Mouse (Mus musculus): ENCODE data around the gene Tef. TPM values are rescaled to one million over a fixed set of nuclear protein-coding genes. Genes with fewer than 3 reads are reported as not detected.

Gene Tef
- total RNA-seq, 2 experiments from 2014 or later, result 167 to 181 TPM

DNA sequence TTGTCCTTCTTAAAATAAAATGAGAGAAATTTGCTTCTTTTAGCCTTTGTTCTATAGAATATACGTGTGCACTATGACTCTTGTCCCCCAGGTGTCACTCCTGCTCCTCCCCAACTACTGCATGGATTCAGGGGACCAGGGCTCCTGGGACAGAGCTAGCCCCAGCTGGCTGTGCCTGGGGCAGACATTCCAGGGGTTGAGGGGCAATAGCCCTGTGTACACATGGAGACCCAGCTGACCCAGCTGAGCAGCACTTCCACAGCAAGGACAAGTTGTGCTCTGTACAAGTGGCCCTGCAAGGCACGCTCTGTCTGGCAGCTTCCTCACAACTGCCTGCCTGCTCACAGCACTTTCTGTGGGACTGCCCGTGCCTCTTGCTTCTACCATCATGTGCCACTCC is 6.0 kb upstream of the Tef start:
- intact Hi-C loops (cut with DNase I), result no loop called here
- no peak for DNase-seq

GRCm38 (mm10) chr15:81797861-81798260 is 4.4 kb upstream of the Tef start:
- no peak for DNase-seq
- intact Hi-C loops (cut with DNase I), result no loop called here

DNA sequence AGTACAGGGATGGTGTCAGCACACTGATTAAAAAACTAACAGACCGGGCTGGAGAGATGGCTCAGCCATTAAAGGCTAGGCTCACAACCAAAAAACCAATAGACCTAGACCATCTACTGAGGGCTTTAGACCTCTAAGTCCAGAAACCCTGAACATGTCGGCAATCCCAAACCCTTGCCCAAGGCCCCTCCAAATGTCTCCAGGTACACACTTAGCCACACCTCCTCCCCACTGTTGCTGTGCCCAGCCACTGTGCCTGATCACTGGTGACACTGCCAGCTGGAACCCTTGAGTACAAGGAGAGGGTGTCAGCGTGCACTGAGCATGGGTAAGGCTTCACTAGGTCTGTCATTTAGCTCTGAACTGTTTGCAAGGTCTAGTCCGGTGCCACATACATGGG is 3.8 kb upstream of the Tef start:
- intact Hi-C loops (cut with DNase I), result no loop called here
- no peak for DNase-seq

- no peak for DNase-seq
- intact Hi-C loops (cut with DNase I), result no loop called here
These were observed 1.8 kb upstream of the Tef start for GRCm38 (mm10) chr15:81800391-81800790.

DNA sequence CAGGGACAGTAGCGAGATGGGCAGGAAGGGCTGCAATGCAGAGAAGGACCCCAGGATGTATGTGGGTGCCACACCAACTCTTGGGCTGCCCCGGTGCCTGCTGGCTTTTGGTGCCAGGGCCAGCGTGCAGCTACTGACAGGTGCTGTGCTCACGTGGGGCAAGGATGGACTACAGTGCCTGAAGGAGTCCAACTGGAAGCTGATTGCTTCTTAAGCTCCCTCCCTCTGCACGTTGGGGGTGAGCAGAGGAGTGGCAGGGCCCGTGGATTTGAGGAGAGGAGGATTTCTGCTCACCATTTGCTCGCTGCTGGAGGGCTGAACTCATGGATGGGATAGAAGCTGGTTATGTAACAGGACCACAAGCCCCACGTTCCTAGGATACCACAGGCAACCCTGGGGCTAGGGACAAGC is 725 bp downstream of the Tef start:
- intact Hi-C loops (cut with DNase I), result no loop called here
- peak in 1 of 2 experiments; percentile 47 for DNase-seq

- DNase-seq, result no peak
- intact Hi-C loops (cut with DNase I), result no loop called here
These were observed 1.3 kb downstream of the Tef start for GRCm38 (mm10) chr15:81803425-81803951.

- DNase-seq, result no peak
- intact Hi-C loops (cut with DNase I), result no loop called here
These were observed 2.0 kb downstream of the Tef start for GRCm38 (mm10) chr15:81804172-81804571.

GRCm38 (mm10) chr15:81804883-81805282 is 2.7 kb downstream of the Tef start:
- intact Hi-C loops (cut with DNase I), result no loop called here
- no peak for DNase-seq

DNA sequence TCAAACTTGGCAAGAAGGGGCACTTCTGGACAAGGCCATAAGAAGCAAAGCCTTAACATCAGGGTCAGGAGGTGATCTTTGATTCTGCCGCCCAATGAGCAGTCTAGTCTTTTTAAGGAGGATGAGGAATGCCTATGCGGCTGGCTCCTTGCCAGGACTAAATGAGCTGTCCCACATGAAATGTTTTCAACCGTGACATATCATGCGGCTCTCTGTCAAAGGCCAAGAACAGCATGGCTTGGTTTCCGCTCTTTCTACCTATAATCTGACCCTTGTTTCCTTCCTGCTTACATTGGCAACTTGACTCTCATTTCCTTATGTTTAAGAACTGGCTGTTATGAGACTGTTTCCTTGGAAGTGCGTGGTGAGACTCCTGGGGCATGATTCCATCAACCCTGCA is 3.4 kb downstream of the Tef start:
- intact Hi-C loops (cut with DNase I), result no loop called here
- no peak for DNase-seq

GRCm38 (mm10) chr15:81806621-81807404 is 4.6 kb downstream of the Tef start:
- no peak for DNase-seq
- intact Hi-C loops (cut with DNase I), result no loop called here

GRCm38 (mm10) chr15:81808799-81809198 is 6.6 kb downstream of the Tef start:
- intact Hi-C loops (cut with DNase I), result no loop called here
- DNase-seq, result no peak

DNA sequence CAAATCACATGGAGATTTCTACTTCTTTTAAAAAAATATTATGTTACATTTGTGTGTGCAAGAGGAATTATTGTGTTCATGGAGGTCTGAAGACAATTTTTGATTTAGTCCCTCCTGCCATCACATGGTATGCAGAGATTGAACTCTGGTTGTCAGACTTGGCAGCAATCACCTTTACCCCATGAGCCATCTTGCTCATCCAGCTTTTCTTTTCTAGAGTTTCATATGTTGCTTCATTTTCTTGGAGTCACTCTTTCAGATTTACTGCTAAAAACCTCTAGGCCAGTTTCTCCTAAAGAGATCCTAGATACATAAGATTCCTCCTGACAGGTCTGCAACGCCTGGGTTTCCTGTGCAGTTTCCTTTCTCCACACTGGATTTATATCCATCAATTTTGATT is 7.3 kb downstream of the Tef start:
- intact Hi-C loops (cut with DNase I), result no loop called here
- DNase-seq, result no peak

GRCm38 (mm10) chr15:81810150-81810549 is 7.9 kb downstream of the Tef start:
- DNase-seq, result peak; percentile 94 to 97
- intact Hi-C loops (cut with DNase I), result no loop called here

GRCm38 (mm10) chr15:81810671-81811598 is 8.7 kb downstream of the Tef start:
- DNase-seq, result peak; percentile 97
- intact Hi-C loops (cut with DNase I), result no loop called here

GRCm38 (mm10) chr15:81811599-81811996 is 9.4 kb downstream of the Tef start:
- intact Hi-C loops (cut with DNase I), result no loop called here
- DNase-seq, result no peak

GRCm38 (mm10) chr15:81812287-81812686 is 10.1 kb downstream of the Tef start:
- DNase-seq, result no peak
- intact Hi-C loops (cut with DNase I), result no loop called here

- DNase-seq, result no peak
- intact Hi-C loops (cut with DNase I), result no loop called here
These were observed 10.7 kb downstream of the Tef start for GRCm38 (mm10) chr15:81812696-81813631.

DNA sequence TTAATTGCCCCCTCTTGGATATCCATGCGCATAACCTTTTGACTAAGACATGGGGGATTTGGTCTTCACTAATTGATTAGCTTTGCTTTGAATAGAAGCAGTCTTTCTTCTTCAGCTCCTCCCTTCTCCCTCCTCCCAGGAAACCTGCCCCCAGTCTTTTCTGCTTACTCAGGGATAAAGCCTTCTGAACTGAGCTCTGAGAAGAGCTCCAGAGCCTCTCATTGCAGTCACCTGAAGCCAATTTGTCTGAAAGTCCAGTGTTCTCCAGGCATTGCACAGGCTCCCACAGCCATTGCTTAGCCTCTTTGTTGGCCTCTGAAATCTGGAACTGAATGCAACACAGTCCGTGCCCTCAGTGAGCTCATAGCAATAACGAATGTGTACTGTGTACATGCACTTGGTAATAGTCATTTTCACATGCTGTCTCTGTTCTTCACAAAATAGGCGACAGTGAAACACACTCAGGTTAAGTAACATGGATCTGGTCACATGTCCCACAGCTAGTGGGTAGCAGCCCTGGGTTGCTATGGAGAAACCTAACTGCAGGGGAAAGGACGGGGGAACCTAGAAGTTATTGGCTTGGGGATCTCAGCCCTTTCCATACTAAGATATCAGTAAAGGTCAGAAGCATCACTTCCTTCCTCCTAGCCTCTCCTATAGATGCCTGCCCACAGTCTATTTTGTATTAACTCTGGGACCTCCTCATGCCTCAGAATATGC is 11.9 kb downstream of the Tef start:
- no peak for DNase-seq

DNA sequence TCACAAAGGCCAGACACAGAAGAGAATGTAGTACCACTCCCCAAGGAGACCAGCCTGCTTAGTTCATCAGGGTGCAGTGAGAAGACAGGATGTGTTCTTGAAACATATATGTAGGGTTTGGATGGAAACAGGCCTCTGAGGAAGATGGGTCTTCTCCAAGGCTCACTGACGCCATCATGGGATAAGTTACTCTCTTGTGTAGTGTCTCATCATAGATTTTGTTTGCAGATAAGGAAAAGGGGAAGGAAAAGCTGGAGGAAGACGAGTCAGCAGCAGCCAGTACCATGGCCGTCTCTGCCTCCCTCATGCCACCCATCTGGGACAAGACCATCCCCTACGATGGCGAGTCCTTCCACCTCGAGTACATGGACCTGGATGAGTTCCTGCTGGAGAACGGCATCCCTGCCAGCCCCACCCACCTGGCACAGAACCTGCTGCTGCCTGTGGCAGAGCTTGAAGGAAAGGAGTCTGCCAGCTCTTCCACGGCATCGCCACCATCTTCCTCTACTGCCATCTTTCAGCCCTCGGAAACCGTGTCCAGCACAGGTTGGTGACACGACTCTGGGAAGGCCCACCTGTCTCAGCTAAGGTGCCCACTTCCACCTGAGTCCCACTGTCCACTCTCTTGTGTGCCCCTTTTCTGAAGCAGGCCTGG is 12.6 kb downstream of the Tef start:
- peak in 1 of 2 experiments; percentile 47 for DNase-seq
- intact Hi-C loops (cut with DNase I), result no loop called here

More for the DNA sequence above, 11.9 kb downstream of the Tef start:
- intact Hi-C loops (cut with DNase I), result no loop called here

Measured in gastrocnemius, postnatal 36 days (tissue).